8 mouse cellular contexts compared by ENCODE assay signal in genomic region chr15:94254091-94254860, GRCm38 (mm10).
DNase-seq lines count a peak whose midpoint lies in the region; ATAC-seq and TF ChIP-seq lines count a peak whose summit lies in the region.

No protein-coding gene starts in this region.

- H3K36me3 ChIP-seq in kidney, postnatal 0 days (ENCODE audit: insufficient read depth, low read length): no peaks in the 10 kb centered on the region
- H3K36me3 ChIP-seq in lung, postnatal 0 days (ENCODE audit: insufficient read depth, low read length): no peaks in the 10 kb centered on the region

- H3K27ac ChIP-seq in kidney, postnatal 0 days: no peak overlapping the region
- H3K27ac ChIP-seq in lung, postnatal 0 days (ENCODE audit: low read length): peak overlapping the region; percentile 16; the same call in 1 of the 2 replicates

- DNase-seq in kidney, postnatal 0 days (ENCODE audit: low spot score): no peak
- DNase-seq in kidney, adult 11 months: no peak
- peak; percentile 90 for DNase-seq in brain, adult 2 months (ENCODE audit: low read depth, low spot score)
- peak; percentile 86 for DNase-seq in cerebellum, adult 9-11 months
- DNase-seq in lung, postnatal 0 days (ENCODE audit: low spot score): no peak
- no peak for DNase-seq in thymus, postnatal 0 days (ENCODE audit: low spot score)
- DNase-seq in embryo, embryonic 11 days: no peak
- no peak for DNase-seq in kidney, adult 8-10 months

- 79% methylated on average over 14 of the region's 14 CpGs for WGBS in kidney, postnatal 0 days
- WGBS in lung, postnatal 0 days: 60% methylated on average over 14 of the region's 14 CpGs

- no peak overlapping the region for H3K4me3 ChIP-seq in kidney, postnatal 0 days (replicated peaks; ENCODE audit: low read depth, low read length)
- H3K4me3 ChIP-seq in lung, postnatal 0 days (ENCODE audit: low read depth, low read length): no peak overlapping the region

- no peak for TF ChIP-seq EP300 in lung, postnatal 0 days (IDR thresholded peaks at IDR 0.05)

- H3K4me2 ChIP-seq in kidney, postnatal 0 days (ENCODE audit: low read length): no peak overlapping the region
- H3K4me2 ChIP-seq in lung, postnatal 0 days (replicated peaks; ENCODE audit: low read depth, low read length): no peak overlapping the region

- TF ChIP-seq CTCF in kidney, postnatal 0 days (IDR thresholded peaks at IDR 0.05; ENCODE audit: low read depth): peak; percentile 34; the same call in 1 of the 2 replicates
- peak; percentile 44 for TF ChIP-seq CTCF in lung, postnatal 0 days (IDR thresholded peaks at IDR 0.05)

- no peaks in the 10 kb centered on the region for H3K4me1 ChIP-seq in kidney, postnatal 0 days (replicated peaks; ENCODE audit: insufficient read depth, low read length)
- 0 out of 2 replicates have a peak, but pooled peaks cover 4% of the 10 kb centered on the region for H3K4me1 ChIP-seq in lung, postnatal 0 days (ENCODE audit: insufficient read depth, low read depth, low read length)

- no peak for ATAC-seq in kidney, postnatal 0 days (replicated peaks; ENCODE audit: low FRiP score, low read depth)
- 0 out of 2 replicates have a peak, but pooled peaks have one; percentile 21 for ATAC-seq in lung, postnatal 0 days

- H3K27me3 ChIP-seq in kidney, postnatal 0 days (ENCODE audit: insufficient read depth, low read length): no peaks in the 10 kb centered on the region
- no peaks in the 10 kb centered on the region for H3K27me3 ChIP-seq in lung, postnatal 0 days (replicated peaks; ENCODE audit: insufficient read depth, low read length)

- H3K9me3 ChIP-seq in kidney, postnatal 0 days (replicated peaks; ENCODE audit: low read length): no peaks in the 10 kb centered on the region
- H3K9me3 ChIP-seq in lung, postnatal 0 days (ENCODE audit: low read length): no peaks in the 10 kb centered on the region

- H3K9ac ChIP-seq in kidney, postnatal 0 days (ENCODE audit: low read depth, low read length): no peak overlapping the region
- no peak overlapping the region for H3K9ac ChIP-seq in lung, postnatal 0 days (replicated peaks; ENCODE audit: low read depth)

Comparison
In these comparisons a context has a peak if more than half of its experiments do, and no peak if none do; other contexts are left out.
1. DNase-seq: peak in brain, adult 2 months (single experiment) and cerebellum, adult 9-11 months (single experiment); none in kidney, postnatal 0 days (single experiment), kidney, adult 11 months (single experiment), lung, postnatal 0 days (single experiment), thymus, postnatal 0 days (single experiment), embryo, embryonic 11 days (single experiment) and kidney, adult 8-10 months (0 of 2).